Mouse (Mus musculus): ENCODE results near the gene Mrc1. TPM values are rescaled to one million over a fixed set of nuclear protein-coding genes. Genes with fewer than 3 reads are reported as not detected.

Gene Mrc1
- polyA plus RNA-seq, 1 experiment from 2014 or later = 7.5 TPM

DNA sequence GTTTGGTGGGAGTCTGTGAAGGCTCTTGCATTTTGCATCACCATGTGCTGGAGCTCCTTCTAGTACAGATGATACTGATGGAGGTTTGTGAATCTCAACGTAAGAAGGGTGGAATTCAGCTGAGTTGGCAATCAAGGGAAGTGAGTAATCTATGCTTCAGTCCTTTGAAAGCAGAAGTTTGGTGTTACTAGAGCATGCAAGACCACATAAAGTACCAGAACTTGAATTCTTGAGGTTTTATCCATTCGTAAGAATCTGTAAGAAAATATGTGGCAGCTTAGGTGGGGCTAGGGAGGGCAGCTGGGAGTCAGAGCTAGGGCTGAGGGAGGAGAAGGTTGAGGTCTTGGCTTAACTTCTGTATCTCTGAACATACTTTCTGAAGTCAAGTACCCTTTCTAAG is 15.5 kb downstream of the Mrc1 start:
- WGBS = 56% methylated on average over 2 of the region's 2 CpGs
- no peak overlapping the region for H3K27ac ChIP-seq
- no peak overlapping the region for H3K4me2 ChIP-seq
- no peaks in the 10 kb centered on the region for H3K36me3 ChIP-seq
- no peak overlapping the region for H3K9ac ChIP-seq
- no peak for ATAC-seq (ENCODE audit: insufficient number of reproducible peaks, insufficient read depth, low FRiP score, low TSS enrichment, low read depth)
- H3K4me1 ChIP-seq = no peaks in the 10 kb centered on the region
- H3K9me3 ChIP-seq = no peaks in the 10 kb centered on the region
- no peak overlapping the region for H3K4me3 ChIP-seq
- no peaks in the 10 kb centered on the region for H3K27me3 ChIP-seq

DNA sequence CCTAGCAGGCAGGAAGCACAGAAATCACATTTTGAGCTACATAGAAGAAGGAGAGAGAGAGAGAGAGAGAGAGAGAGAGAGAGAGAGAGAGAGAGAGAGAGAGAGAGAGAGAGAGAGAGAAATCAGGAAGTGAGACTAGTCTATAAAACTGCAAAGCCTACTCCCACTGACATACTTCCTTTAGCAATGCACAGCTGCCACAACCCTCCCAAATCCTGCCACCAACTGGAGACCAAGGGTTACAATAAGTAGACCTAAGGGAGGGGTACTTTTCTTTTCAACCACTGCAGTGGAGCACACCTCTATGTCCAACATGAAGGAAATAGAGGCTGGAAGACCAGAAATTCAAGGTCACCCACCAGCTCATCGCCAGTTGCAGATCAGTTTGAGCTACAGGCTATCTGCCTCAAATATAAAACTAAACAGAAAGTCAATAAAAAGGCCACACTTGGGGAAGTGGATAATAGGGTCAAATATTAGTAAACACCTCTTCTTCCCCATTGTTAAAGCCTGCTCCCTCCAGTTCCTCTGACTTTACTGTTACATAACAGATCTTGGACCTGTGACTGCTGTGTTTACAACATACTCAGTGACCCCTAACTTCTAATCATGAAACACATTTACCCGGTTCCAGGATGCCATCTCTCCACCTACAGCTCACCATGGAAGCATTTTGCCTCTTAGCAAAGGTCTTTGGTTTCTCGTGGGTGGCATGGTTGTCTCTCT is 20.8 kb downstream of the Mrc1 start:
- Histone ChIP-seq H3K9me3 (no peaks in the 10 kb centered on the region), H3K27me3 (no peaks in the 10 kb centered on the region), H3K4me2 (no peak overlapping the region), H3K27ac (no peak overlapping the region), H3K4me3 (no peak overlapping the region), H3K9ac (no peak overlapping the region), H3K36me3 (no peaks in the 10 kb centered on the region), H3K4me1 (no peaks in the 10 kb centered on the region)
- no peak for ATAC-seq (ENCODE audit: insufficient number of reproducible peaks, insufficient read depth, low FRiP score, low TSS enrichment, low read depth)
- 84% methylated on average over 3 of the region's 3 CpGs for WGBS

DNA sequence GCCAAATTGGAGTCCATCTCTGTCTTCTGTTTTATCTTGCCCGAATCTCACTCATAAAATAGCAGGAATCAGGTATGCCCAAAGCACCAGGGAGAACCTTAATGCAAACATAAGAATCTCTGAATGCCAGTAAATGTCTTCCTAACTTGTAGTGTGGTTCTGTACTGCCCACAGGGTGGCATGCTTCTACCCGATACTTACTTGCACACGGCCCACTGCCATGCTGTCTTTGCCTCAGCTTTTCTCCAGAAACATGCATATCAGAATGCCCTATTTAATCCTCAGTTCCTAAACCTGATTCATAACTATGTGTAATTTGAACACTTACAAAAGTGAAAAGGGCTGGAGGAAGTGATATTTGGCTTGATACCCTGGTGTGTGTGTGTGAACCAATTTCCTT is 22.7 kb downstream of the Mrc1 start:
- Histone ChIP-seq H3K36me3 (no peaks in the 10 kb centered on the region), H3K27me3 (no peaks in the 10 kb centered on the region), H3K4me3 (no peak overlapping the region), H3K4me1 (no peaks in the 10 kb centered on the region), H3K27ac (no peak overlapping the region), H3K9ac (no peak overlapping the region), H3K9me3 (no peaks in the 10 kb centered on the region), H3K4me2 (no peak overlapping the region)
- 74% methylated on average over 3 of the region's 3 CpGs for WGBS
- no peak for ATAC-seq (ENCODE audit: insufficient number of reproducible peaks, insufficient read depth, low FRiP score, low TSS enrichment, low read depth)

DNA sequence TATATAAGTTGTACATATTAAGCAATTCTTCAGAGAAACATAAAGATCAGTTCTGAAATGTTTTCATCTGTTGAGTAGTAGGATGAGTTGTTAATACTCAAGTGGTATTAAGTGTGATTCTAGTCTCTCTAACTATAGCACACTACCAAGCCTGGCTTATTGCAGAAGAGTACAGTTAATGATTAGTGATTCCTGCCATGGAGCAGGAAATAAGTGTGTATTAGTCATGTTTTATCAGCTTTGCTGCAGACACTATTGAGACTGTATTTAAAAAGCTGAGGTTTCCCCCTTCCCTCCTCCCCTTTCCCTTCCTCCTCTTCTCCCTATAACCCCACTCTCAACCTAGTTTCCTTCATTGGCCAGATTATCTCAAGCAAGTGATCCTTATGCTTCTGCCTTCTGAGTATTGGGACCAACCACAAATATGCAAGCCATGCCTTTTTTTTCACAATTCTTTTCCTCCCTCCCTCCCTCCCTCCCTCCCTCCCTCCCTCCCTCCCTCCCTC is 29.2 kb downstream of the Mrc1 start:
- Histone ChIP-seq H3K9me3 (no peaks in the 10 kb centered on the region), H3K4me3 (no peak overlapping the region), H3K9ac (no peak overlapping the region), H3K27me3 (no peaks in the 10 kb centered on the region), H3K27ac (no peak overlapping the region), H3K4me1 (no peaks in the 10 kb centered on the region), H3K36me3 (no peaks in the 10 kb centered on the region), H3K4me2 (no peak overlapping the region)
- no peak for ATAC-seq (ENCODE audit: insufficient number of reproducible peaks, insufficient read depth, low FRiP score, low TSS enrichment, low read depth)

DNA sequence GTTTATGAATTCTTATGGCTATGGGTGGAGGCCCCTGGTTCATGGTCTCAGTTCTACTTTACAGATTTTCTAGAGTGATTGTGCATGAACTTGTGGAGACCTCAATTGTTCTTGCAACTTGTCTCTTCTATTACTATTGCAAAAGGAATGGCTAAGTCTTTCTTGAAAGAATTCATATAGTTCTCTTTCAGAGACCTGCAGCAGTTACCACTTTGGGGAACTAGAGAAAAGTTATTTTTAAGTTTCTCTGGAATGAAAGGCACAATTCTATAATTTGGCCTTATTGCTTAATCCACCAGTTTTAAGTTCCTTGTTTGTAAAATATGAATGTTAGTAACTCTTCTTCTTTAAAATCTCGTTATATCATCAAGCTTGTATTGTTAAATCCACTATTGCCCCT is 32.9 kb downstream of the Mrc1 start:
- no peaks in the 10 kb centered on the region for H3K9me3 ChIP-seq
- 81% methylated on average over 1 of the region's 1 CpGs for WGBS
- ATAC-seq (ENCODE audit: insufficient number of reproducible peaks, insufficient read depth, low FRiP score, low TSS enrichment, low read depth) = no peak
- H3K36me3 ChIP-seq = no peaks in the 10 kb centered on the region
- no peak overlapping the region for H3K27ac ChIP-seq
- no peak overlapping the region for H3K4me2 ChIP-seq
- no peak overlapping the region for H3K4me3 ChIP-seq
- no peaks in the 10 kb centered on the region for H3K27me3 ChIP-seq
- H3K9ac ChIP-seq = no peak overlapping the region
- no peaks in the 10 kb centered on the region for H3K4me1 ChIP-seq

DNA sequence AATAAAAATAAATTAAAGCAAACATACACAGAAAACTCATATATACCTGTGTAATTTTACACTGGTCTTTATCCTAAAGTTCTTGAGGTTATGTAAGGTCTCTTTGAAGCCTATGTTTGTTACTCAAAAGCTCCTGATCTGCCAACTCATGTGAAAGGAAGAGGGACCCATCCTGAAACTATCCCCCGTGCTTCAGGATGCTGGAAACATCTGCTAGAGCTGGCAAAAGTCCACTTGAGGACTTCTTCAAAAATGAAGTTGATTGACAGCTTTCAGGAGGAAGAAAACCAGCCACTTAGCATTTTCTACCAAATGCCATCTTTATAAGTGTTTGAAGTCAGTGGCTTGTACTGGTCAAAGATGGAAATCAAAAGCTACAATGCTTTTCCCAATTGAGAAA is 40.0 kb downstream of the Mrc1 start:
- Histone ChIP-seq H3K4me3 (no peak overlapping the region), H3K9me3 (no peaks in the 10 kb centered on the region), H3K27me3 (no peaks in the 10 kb centered on the region), H3K4me2 (no peak overlapping the region), H3K4me1 (no peaks in the 10 kb centered on the region), H3K9ac (no peak overlapping the region), H3K27ac (no peak overlapping the region), H3K36me3 (no peaks in the 10 kb centered on the region)
- ATAC-seq (ENCODE audit: insufficient number of reproducible peaks, insufficient read depth, low FRiP score, low TSS enrichment, low read depth) = no peak
- WGBS = 63% methylated on average over 1 of the region's 1 CpGs

DNA sequence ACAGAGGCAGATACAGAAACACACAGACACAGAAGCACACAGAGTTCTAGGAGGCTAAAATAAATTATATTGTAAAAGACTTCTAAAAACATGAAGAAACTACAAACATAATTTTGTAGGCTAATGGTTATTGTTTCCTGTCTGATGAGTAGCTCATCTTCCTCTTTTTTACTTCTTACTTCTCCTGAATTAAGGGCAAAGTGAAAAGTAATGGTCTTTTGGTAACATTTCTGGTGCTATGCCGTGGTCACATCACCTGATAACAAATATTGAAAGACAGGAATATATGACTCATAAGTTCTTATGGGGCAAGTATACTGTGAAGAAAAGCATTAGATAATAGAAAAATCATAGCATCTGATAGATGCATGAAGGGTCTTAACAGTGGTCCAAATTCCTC is 42.9 kb downstream of the Mrc1 start:
- no peak for ATAC-seq (ENCODE audit: insufficient number of reproducible peaks, insufficient read depth, low FRiP score, low TSS enrichment, low read depth)
- Histone ChIP-seq H3K27ac (no peak overlapping the region), H3K4me1 (no peaks in the 10 kb centered on the region), H3K4me3 (no peak overlapping the region), H3K27me3 (no peaks in the 10 kb centered on the region), H3K4me2 (no peak overlapping the region), H3K9me3 (no peaks in the 10 kb centered on the region), H3K9ac (no peak overlapping the region), H3K36me3 (no peaks in the 10 kb centered on the region)
- 93% methylated on average over 1 of the region's 1 CpGs for WGBS

DNA sequence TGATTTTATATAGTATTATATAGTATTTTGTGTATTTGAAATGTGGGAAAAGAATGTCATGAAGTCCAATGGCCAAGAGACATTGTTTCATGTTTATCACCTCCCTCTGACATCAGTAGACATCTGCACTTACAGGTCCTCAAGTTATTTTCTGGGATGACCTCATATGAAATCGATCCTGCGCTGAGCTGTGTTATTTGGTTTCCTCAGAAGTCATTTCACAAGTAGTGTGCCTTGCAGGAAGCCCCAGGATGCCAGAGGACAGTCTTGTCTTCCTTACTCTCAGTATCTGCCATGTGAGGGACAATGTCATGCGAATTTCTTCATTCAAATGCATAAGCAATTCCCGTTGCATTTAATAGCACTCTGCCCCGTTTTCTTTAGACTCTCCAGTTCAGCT is 46.6 kb downstream of the Mrc1 start:
- WGBS = 82% methylated on average over 5 of the region's 5 CpGs
- Histone ChIP-seq H3K4me1 (no peaks in the 10 kb centered on the region), H3K4me3 (no peak overlapping the region), H3K9me3 (no peaks in the 10 kb centered on the region), H3K36me3 (no peaks in the 10 kb centered on the region), H3K27ac (no peak overlapping the region), H3K9ac (no peak overlapping the region), H3K27me3 (no peaks in the 10 kb centered on the region), H3K4me2 (no peak overlapping the region)
- no peak for ATAC-seq (ENCODE audit: insufficient number of reproducible peaks, insufficient read depth, low FRiP score, low TSS enrichment, low read depth)

DNA sequence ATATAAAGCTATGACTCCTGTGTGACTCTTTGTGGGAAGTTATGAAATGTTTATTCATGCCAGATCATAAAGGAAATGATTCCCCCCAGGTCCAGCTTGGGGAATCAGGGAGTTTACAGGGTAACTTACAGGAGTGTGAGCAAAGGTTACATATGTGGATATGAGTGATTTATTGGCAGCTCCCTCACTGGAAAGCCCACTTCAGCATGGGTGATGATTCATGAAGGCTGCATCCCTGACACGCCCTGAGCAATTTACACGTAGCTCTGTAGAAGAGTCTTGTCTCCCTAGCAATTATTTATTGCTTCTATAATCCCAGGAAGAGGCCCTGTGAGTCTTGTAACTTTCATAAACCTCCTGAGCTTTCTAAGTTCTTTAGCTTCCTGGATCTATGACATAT is 50.1 kb downstream of the Mrc1 start:
- no peaks in the 10 kb centered on the region for H3K36me3 ChIP-seq
- H3K4me1 ChIP-seq = no peaks in the 10 kb centered on the region
- no peak overlapping the region for H3K4me2 ChIP-seq
- H3K9me3 ChIP-seq = no peaks in the 10 kb centered on the region
- no peak overlapping the region for H3K27ac ChIP-seq
- no peak for ATAC-seq (ENCODE audit: insufficient number of reproducible peaks, insufficient read depth, low FRiP score, low TSS enrichment, low read depth)
- H3K27me3 ChIP-seq = no peaks in the 10 kb centered on the region
- 73% methylated on average over 2 of the region's 2 CpGs for WGBS
- no peak overlapping the region for H3K9ac ChIP-seq
- H3K4me3 ChIP-seq = no peak overlapping the region

DNA sequence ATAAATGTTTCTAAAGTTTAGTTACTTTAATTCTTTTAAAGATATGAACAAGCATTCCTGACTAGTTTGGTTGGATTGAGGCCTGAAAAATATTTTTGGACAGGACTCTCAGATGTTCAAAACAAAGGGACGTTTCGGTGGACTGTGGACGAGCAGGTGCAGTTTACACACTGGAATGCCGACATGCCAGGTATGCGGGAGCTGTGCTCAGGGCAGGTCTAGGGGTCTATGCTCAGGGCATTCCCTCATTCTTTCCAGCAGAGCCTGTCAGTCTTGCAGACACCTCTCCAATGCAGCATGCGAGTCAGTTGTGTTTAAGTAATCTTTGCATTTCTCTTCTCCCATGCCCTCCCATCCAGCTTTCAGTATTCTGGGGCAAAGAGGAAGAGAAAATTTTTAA is 50.6 kb downstream of the Mrc1 start:
- Histone ChIP-seq H3K27ac (no peak overlapping the region), H3K4me2 (no peak overlapping the region), H3K27me3 (no peaks in the 10 kb centered on the region), H3K9ac (no peak overlapping the region), H3K4me1 (no peaks in the 10 kb centered on the region), H3K9me3 (no peaks in the 10 kb centered on the region), H3K4me3 (no peak overlapping the region), H3K36me3 (no peaks in the 10 kb centered on the region)
- WGBS = 71% methylated on average over 6 of the region's 6 CpGs
- no peak for ATAC-seq (ENCODE audit: insufficient number of reproducible peaks, insufficient read depth, low FRiP score, low TSS enrichment, low read depth)

DNA sequence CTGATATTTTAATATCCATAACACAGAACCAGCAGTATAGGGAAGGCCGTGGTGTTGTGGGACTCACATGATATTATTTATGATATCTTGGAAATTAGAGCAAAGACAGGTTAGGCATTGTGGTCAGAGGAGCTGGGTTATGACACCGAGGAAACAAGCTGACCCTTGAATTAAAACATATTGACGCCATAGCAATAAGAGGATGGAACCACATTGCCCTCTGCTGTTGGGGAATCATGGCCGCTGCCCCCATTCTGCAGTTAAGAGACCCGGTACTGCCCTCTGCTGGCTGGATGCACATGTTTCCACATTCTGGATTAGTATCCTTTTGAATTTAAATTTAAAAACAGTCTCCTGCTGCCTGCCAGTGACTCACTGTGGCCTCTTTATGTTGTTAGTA is 66.1 kb downstream of the Mrc1 start:
- no peak for ATAC-seq (ENCODE audit: insufficient number of reproducible peaks, insufficient read depth, low FRiP score, low TSS enrichment, low read depth)
- no peak overlapping the region for H3K27ac ChIP-seq
- no peak overlapping the region for H3K4me2 ChIP-seq
- no peaks in the 10 kb centered on the region for H3K27me3 ChIP-seq
- no peaks in the 10 kb centered on the region for H3K4me1 ChIP-seq
- H3K36me3 ChIP-seq = no peaks in the 10 kb centered on the region
- no peak overlapping the region for H3K4me3 ChIP-seq
- WGBS = 30% methylated on average over 5 of the region's 5 CpGs
- H3K9ac ChIP-seq = no peak overlapping the region
- no peaks in the 10 kb centered on the region for H3K9me3 ChIP-seq

DNA sequence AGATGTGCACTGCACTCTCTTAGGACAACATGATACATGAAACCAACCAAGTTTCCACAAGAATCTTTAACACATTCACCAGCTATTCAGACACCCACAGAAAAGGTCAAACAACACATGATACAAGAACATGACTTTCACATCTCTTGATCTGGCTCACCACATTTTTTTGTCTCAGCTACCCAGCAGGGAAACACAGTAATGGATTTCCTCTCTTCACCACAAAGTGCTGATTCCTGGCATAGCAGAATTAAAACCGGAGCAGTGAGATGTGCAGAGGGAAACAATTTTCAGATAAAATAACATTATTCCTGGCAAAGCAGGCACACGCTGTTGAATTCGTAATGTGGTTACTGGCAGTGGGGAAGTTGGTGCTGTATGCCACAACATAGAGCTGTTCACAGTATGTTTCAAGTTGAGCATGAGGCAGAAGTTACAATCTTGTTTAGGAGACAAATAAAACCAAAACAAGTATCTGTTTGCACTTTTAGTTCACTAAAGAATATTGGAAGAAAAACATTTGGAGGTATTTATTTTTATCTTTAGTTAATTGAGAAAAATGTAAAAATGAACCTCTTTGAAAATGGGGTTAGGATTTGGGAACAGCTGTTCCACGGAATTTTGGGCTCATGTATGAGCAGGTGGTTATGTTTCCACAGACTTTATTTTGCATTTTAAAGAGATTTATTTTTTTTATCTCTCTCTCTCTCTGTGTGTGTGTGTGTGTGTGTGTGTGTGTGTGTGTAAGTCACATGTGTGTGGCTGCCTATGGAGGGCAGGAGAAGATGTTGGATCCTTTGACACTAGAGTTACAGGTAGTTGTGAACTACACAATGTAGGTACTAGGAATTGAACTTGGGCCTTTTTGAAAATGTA is 83.6 kb downstream of the Mrc1 start:
- no peak overlapping the region for H3K27ac ChIP-seq
- H3K4me3 ChIP-seq = no peak overlapping the region
- H3K27me3 ChIP-seq = no peaks in the 10 kb centered on the region; the same call in 1 of the 2 replicates
- H3K4me2 ChIP-seq = no peak overlapping the region
- WGBS = 32% methylated on average over 4 of the region's 4 CpGs
- no peak overlapping the region for H3K9ac ChIP-seq
- H3K9me3 ChIP-seq = 0 out of 2 replicates have a peak, but pooled peaks cover 4% of the 10 kb centered on the region
- peaks cover 7% of the 10 kb centered on the region; the same call in 1 of the 2 replicates for H3K4me1 ChIP-seq
- H3K36me3 ChIP-seq = no peaks in the 10 kb centered on the region
- peak; percentile 37; the same call in 1 of the 2 replicates for ATAC-seq (ENCODE audit: insufficient number of reproducible peaks, insufficient read depth, low FRiP score, low TSS enrichment, low read depth)
